22 mouse cellular contexts compared by ENCODE assay signal in the genomic region with DNA sequence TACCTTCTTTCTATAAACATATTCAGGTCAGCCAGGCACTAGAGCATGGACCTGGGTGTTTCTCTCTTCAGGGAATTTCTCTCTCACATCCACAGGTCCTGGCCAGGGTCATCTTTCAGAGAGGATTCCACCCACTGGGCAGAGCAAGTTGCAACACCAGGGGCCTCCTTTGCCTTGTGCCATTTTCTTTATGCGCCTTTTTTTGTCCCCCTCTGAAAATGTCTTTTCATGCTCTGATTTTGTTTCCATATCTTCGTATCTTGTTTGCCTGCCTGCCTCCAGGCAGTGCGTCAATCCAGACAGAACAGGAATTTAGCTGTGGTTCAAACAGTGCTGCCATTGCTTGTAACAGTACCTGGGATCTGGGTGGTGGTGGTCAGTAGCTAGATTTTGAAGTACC.
"Had no signal": no experiment of that assay in that cellular context is flagged by ENCODE, and none has a peak within 500 bp of the region (broad histone marks: within the 10 kb centered on the region; RNA-seq: fewer than 3 reads in every experiment).

No protein-coding gene starts in this region.

- DNase-seq: kidney, adult 18-20 months; kidney, postnatal 25 days; layer of hippocampus, adult 9-11 months; liver; lung, adult 18-20 months; lung, postnatal 10 days; lung, postnatal 36 days; retina, postnatal 1 day; right cerebral cortex, postnatal 25 days; thymus, adult 2 months; thymus, postnatal 14 days had no signal

- H3K9me3 ChIP-seq: limb, embryonic 10.5 days; limb, embryonic 13.5 days; liver, embryonic 12.5 days; liver, embryonic 15.5 days; lung, embryonic 15.5 days; midbrain, embryonic 12.5 days; neural tube, embryonic 13.5 days had no signal

- H3K27ac ChIP-seq: kidney, postnatal 0 days; limb, embryonic 10.5 days; limb, embryonic 13.5 days; liver, embryonic 12.5 days; liver, embryonic 15.5 days; lung, embryonic 15.5 days; midbrain, embryonic 12.5 days; neural tube, embryonic 13.5 days; stomach, postnatal 0 days had no signal

- H3K4me2 ChIP-seq: limb, embryonic 13.5 days; liver, embryonic 12.5 days; liver, embryonic 15.5 days; lung, embryonic 15.5 days; midbrain, embryonic 12.5 days; neural tube, embryonic 13.5 days had no signal

- H3K27me3 ChIP-seq: limb, embryonic 13.5 days; liver, embryonic 12.5 days; liver, embryonic 15.5 days; lung, embryonic 15.5 days; midbrain, embryonic 12.5 days; neural tube, embryonic 13.5 days had no signal

- H3K4me1 ChIP-seq: liver, embryonic 12.5 days; liver, embryonic 15.5 days; lung, embryonic 15.5 days; midbrain, embryonic 12.5 days had no signal

- ATAC-seq: liver, embryonic 12.5 days; midbrain, embryonic 16.5 days had no signal

- H3K36me3 ChIP-seq: limb, embryonic 10.5 days; limb, embryonic 13.5 days; liver, embryonic 12.5 days; liver, embryonic 15.5 days; lung, embryonic 15.5 days; midbrain, embryonic 12.5 days; neural tube, embryonic 13.5 days had no signal

- H3K9ac ChIP-seq: limb, embryonic 13.5 days; liver, embryonic 12.5 days; liver, embryonic 15.5 days; lung, embryonic 15.5 days; midbrain, embryonic 12.5 days; neural tube, embryonic 13.5 days had no signal

- H3K4me3 ChIP-seq: limb, embryonic 10.5 days; limb, embryonic 13.5 days; liver, embryonic 12.5 days; liver, embryonic 15.5 days; lung, embryonic 15.5 days; midbrain, embryonic 12.5 days; myocyte; neural tube, embryonic 13.5 days had no signal
